ENCODE assay signal across 25 mouse cellular contexts in genomic region chr11:70964222-70964907, GRCm38 (mm10). TPM values are rescaled to one million over a fixed set of nuclear protein-coding genes. Genes with fewer than 3 reads are reported as not detected.
DNase-seq lines count a peak whose midpoint lies in the region; ATAC-seq and TF ChIP-seq lines count a peak whose summit lies in the region.
"Had no signal": no experiment of that assay in that cellular context is flagged by ENCODE, and none has a peak within 500 bp of the region (broad histone marks: within the 10 kb centered on the region; RNA-seq: fewer than 3 reads in every experiment).

No protein-coding gene starts in this region.

- no peak for TF ChIP-seq CTCF in MEL (IDR thresholded peaks at IDR 0.05 in 2 of 3, conservative IDR thresholded peaks at IDR 0.05 in 1 of 3; ENCODE audit: control insufficient read depth in 1 of 3, insufficient read depth in 1 of 3, low read depth in 2 of 3, low read length in 3 of 3, poor library complexity in 1 of 3, severe bottlenecking in 1 of 3)

- 0 out of 4 replicates have a peak, but pooled peaks of 1 of the 2 experiments have one; percentile 7 for TF ChIP-seq EP300 in MEL (IDR thresholded peaks at IDR 0.05; ENCODE audit: low read depth in 1 of 2, low read length in 2 of 2)

- TF ChIP-seq POLR2A in MEL (IDR thresholded peaks at IDR 0.05; ENCODE audit: control insufficient read depth in 1 of 2, insufficient read depth in 1 of 2, low read depth in 1 of 2, low read length in 2 of 2, poor library complexity in 1 of 2), result no peak

- DNase-seq in embryo, embryonic 11 days, result peak; percentile 3
- no peak for DNase-seq in embryo, embryonic 10.5 days (ENCODE audit: low spot score)
- DNase-seq in 416B (ENCODE audit: low read depth) (peak; percentile 27), MEL (ENCODE audit: low read depth, low spot score) (peak; percentile 73)
- peak; percentile 44 for DNase-seq in c-Kit-positive CD71-positive TER-119-positive erythroid progenitor cells, embryonic 14.5 days (ENCODE audit: low spot score)
- DNase-seq in left cerebral cortex, adult 9 months (ENCODE audit: low spot score in 2 of 2), result no peak
- DNase-seq: cerebellum, adult 18-20 months; cerebellum, postnatal 14 days; gastrocnemius, postnatal 25 days; heart, adult 2 months; heart, postnatal 14 days; kidney, adult 9 months; kidney, postnatal 25 days; lung, adult 2 months; lung, postnatal 14 days; thymus, adult 2 months had no signal

- H3K9me3 ChIP-seq in MEL (replicated peaks; ENCODE audit: insufficient read depth, low read length), result no peaks in the 10 kb centered on the region
- H3K9me3 ChIP-seq: forebrain, embryonic 12.5 days; heart, embryonic 13.5 days; limb, embryonic 10.5 days; neural tube, embryonic 15.5 days had no signal

- H3K9ac ChIP-seq in MEL (ENCODE audit: control insufficient read depth, low read depth, low read length, poor library complexity, severe bottlenecking), result no peak overlapping the region
- H3K9ac ChIP-seq: forebrain, embryonic 12.5 days; heart, embryonic 13.5 days; neural tube, embryonic 15.5 days had no signal

- no peak for TF ChIP-seq RAD21 in MEL (IDR thresholded peaks at IDR 0.05; ENCODE audit: low read depth, low read length)

- peaks cover 12% of the 10 kb centered on the region for H3K79me2 ChIP-seq in MEL (ENCODE audit: control insufficient read depth, insufficient read depth, low read length, poor library complexity)

- H3K36me3 ChIP-seq in MEL (ENCODE audit: control insufficient read depth in 1 of 2, insufficient read depth in 2 of 2, low read length in 2 of 2), result peaks cover 28 to 52% of the 10 kb centered on the region in 2 experiments

- ATAC-seq in erythroid progenitor cell, adult 5-6 weeks (replicated peaks; ENCODE audit: low FRiP score, poor library complexity, severe bottlenecking), result no peak
- ATAC-seq: hindbrain, postnatal 0 days; intestine, embryonic 16.5 days had no signal

- no peaks in the 10 kb centered on the region for H3K27me3 ChIP-seq in MEL (ENCODE audit: control insufficient read depth in 1 of 2, insufficient read depth in 2 of 2, low read length in 2 of 2)
- H3K27me3 ChIP-seq: forebrain, embryonic 12.5 days; heart, embryonic 13.5 days; neural tube, embryonic 15.5 days had no signal

- H3K4me3 ChIP-seq in MEL (ENCODE audit: control insufficient read depth in 1 of 2, insufficient read depth in 1 of 2, low read depth in 2 of 2, low read length in 2 of 2), result no peak overlapping the region
- H3K4me3 ChIP-seq: forebrain, embryonic 12.5 days; heart, adult 2 months; heart, embryonic 13.5 days; left cerebral cortex, adult 2 months; limb, embryonic 10.5 days; neural tube, embryonic 15.5 days had no signal

- no peak overlapping the region; the same call in 1 of the 2 replicates for H3K27ac ChIP-seq in MEL (ENCODE audit: control insufficient read depth, low read depth, low read length)
- H3K27ac ChIP-seq: forebrain, embryonic 12.5 days; heart, adult 2 months; heart, embryonic 13.5 days; hindbrain, postnatal 0 days; left cerebral cortex, adult 2 months; limb, embryonic 10.5 days; neural tube, embryonic 15.5 days; stomach, postnatal 0 days had no signal

- H3K4me1 ChIP-seq in MEL (ENCODE audit: control insufficient read depth in 1 of 2, insufficient read depth in 2 of 2, low read length in 2 of 2), result peaks cover 8 to 10% of the 10 kb centered on the region in 2 experiments

TF ChIP-seq in MEL, 35 proteins besides CTCF, POLR2A, EP300 and RAD21:
- peak; percentile 93 for TF ChIP-seq GABPA (IDR thresholded peaks at IDR 0.05; ENCODE audit: low read depth, low read length)
- no peak for TF ChIP-seq CHD1 (IDR thresholded peaks at IDR 0.05; ENCODE audit: low read depth, low read length)
- TF ChIP-seq SMC3 (IDR thresholded peaks at IDR 0.05; ENCODE audit: low read depth, low read length), result no peak
- TF ChIP-seq GATA1 (IDR thresholded peaks at IDR 0.05; ENCODE audit: low read depth, low read length), result no peak
- TF ChIP-seq ETS1 (IDR thresholded peaks at IDR 0.05; ENCODE audit: low read depth, low read length), result no peak
- peak; percentile 68; the same call in 1 of the 2 replicates for TF ChIP-seq MXI1 (IDR thresholded peaks at IDR 0.05; ENCODE audit: low read depth, low read length)

RNA-seq across cellular contexts. Expression of gene Nup88, which starts 5.4 kb away (rescaled TPM):
- total RNA-seq in MEL (2012; rRNA removed), result 49.8 and 56.3 TPM in 2 replicates
- 10 to 100 TPM in 1 of 2 experiments, not detected in 1; 72.5 TPM for polyA plus RNA-seq in MEL (2012; ENCODE audit: insufficient read depth in 1 of 2, insufficient read length in 2 of 2, low read depth in 1 of 2, low replicate concordance in 2 of 2, missing spikeins in 1 of 2)
- total RNA-seq in erythroid progenitor cell, adult 5-6 weeks (2015; ENCODE audit: low replicate concordance), result 85.4 and 142 TPM in 2 replicates
- total RNA-seq in erythroid progenitor cell, adult 5-6 weeks (2017; ENCODE audit: low replicate concordance), result 93.7 and 128 TPM in 2 replicates

RNA-seq across cellular contexts. Expression of gene Rpain, which starts 5.6 kb away (rescaled TPM):
- 55.8 and 60.8 TPM in 2 replicates for total RNA-seq in MEL (2012; rRNA removed)
- 10 to 100 TPM in 1 of 2 experiments, not detected in 1; 93.5 TPM for polyA plus RNA-seq in MEL (2012; ENCODE audit: insufficient read depth in 1 of 2, insufficient read length in 2 of 2, low read depth in 1 of 2, low replicate concordance in 2 of 2, missing spikeins in 1 of 2)
- total RNA-seq in erythroid progenitor cell, adult 5-6 weeks (2015; ENCODE audit: low replicate concordance), result 136 and 165 TPM in 2 replicates
- 47.1 and 102 TPM in 2 replicates for total RNA-seq in erythroid progenitor cell, adult 5-6 weeks (2017; ENCODE audit: low replicate concordance)

RNA-seq across cellular contexts. Expression of gene C1qbp, which starts 18.5 kb away (rescaled TPM):
- total RNA-seq in MEL (2012; rRNA removed), result 164 and 188 TPM in 2 replicates
- polyA plus RNA-seq in MEL (2012; ENCODE audit: insufficient read depth in 1 of 2, insufficient read length in 2 of 2, low read depth in 1 of 2, low replicate concordance in 2 of 2, missing spikeins in 1 of 2), result 100 to 1,000 TPM in 1 of 2 experiments, not detected in 1; 614 TPM
- 87.2 and 106 TPM in 2 replicates for total RNA-seq in erythroid progenitor cell, adult 5-6 weeks (2015; ENCODE audit: low replicate concordance)
- total RNA-seq in erythroid progenitor cell, adult 5-6 weeks (2017; ENCODE audit: low replicate concordance), result 7.3 and 24.4 TPM in 2 replicates

RNA-seq across cellular contexts. Expression of gene Dhx33, which starts 39.9 kb away (rescaled TPM):
- total RNA-seq in MEL (2012; rRNA removed), result 40.2 and 49.8 TPM in 2 replicates
- 10 to 100 TPM in 1 of 2 experiments, not detected in 1; 42.6 TPM for polyA plus RNA-seq in MEL (2012; ENCODE audit: insufficient read depth in 1 of 2, insufficient read length in 2 of 2, low read depth in 1 of 2, low replicate concordance in 2 of 2, missing spikeins in 1 of 2)
- total RNA-seq in erythroid progenitor cell, adult 5-6 weeks (2015; ENCODE audit: low replicate concordance), result 1.1 and 3.8 TPM in 2 replicates
- total RNA-seq in erythroid progenitor cell, adult 5-6 weeks (2017; ENCODE audit: low replicate concordance), result 7.4 and 7.8 TPM in 2 replicates

RNA-seq across cellular contexts. Expression of gene Mis12, which starts 55.0 kb away (rescaled TPM):
- 27.5 and 34.0 TPM in 2 replicates for total RNA-seq in MEL (2012; rRNA removed)
- 10 to 100 TPM in 1 of 2 experiments, not detected in 1; 17.2 TPM for polyA plus RNA-seq in MEL (2012; ENCODE audit: insufficient read depth in 1 of 2, insufficient read length in 2 of 2, low read depth in 1 of 2, low replicate concordance in 2 of 2, missing spikeins in 1 of 2)
- total RNA-seq in erythroid progenitor cell, adult 5-6 weeks (2015; ENCODE audit: low replicate concordance), result 56.6 and 62.9 TPM in 2 replicates
- 69.3 and 137 TPM in 2 replicates for total RNA-seq in erythroid progenitor cell, adult 5-6 weeks (2017; ENCODE audit: low replicate concordance)

Comparison
In these comparisons a context has a peak if more than half of its experiments do, and no peak if none do; other contexts are left out.
1. DNase-seq: peak in embryo, embryonic 11 days (single experiment), 416B (single experiment), MEL (single experiment) and c-Kit-positive CD71-positive TER-119-positive erythroid progenitor cells, embryonic 14.5 days (single experiment); none in embryo, embryonic 10.5 days (single experiment) and left cerebral cortex, adult 9 months (0 of 2).